Mouse (Mus musculus) duodenum, adult 2 months (tissue): ENCODE measurements around the gene Olfr1026. TPM values are rescaled to one million over a fixed set of nuclear protein-coding genes. Genes with fewer than 3 reads are reported as not detected.

ENCODE experiments used
- polyA plus RNA-seq: library from polyadenylated mRNA; depleted of rRNA; stranded (reverse); fragments of >200 nt; gene quantifications from 2 replicates; pipeline ENCODE4 v1.2.3, GENCODE M21; 2012; ENCODE audit warnings: low replicate concordance; rRNA removed

Gene Olfr1026
- not detected in 2 replicates for polyA plus RNA-seq

GRCm38 (mm10) chr2:85921258-85921657 is at the start of gene Olfr1026:
Gene Olfr1026 (plus strand): TSS chr2:85921558.

DNA sequence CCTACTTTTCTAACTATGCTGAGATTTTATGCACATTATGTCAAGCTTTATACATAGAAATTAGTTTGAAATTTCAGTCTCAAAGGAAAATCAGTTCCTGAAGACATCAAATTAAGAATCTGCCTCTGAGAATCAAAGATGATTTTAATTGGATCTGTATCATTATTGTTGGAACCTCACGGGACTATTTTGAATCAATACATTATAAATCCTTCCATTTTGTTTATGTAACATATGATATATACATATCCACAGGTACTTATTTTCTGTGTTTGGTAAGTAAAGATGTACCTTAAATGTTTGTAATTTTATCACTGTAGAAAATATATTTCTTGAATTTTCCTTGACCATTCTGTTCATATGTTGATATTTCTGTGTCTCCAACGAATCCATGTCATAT is 36.0 kb upstream of the Olfr1026 start, which contains the start of gene Olfr1023:
Gene Olfr1023, plus strand, starts transcription at position 301 of the 400 bp plus-strand sequence.

GRCm38 (mm10) chr2:85904952-85905351 is 16.4 kb upstream of the Olfr1026 start, which contains the start of gene Olfr1024:
Gene Olfr1024 (minus strand): TSS chr2:85905052.

GRCm38 (mm10) chr2:85914893-85915292 is 6.5 kb upstream of the Olfr1026 start, which contains the start of gene Olfr1025-ps1:
Gene Olfr1025-ps1 (plus strand): TSS chr2:85915193.

DNA sequence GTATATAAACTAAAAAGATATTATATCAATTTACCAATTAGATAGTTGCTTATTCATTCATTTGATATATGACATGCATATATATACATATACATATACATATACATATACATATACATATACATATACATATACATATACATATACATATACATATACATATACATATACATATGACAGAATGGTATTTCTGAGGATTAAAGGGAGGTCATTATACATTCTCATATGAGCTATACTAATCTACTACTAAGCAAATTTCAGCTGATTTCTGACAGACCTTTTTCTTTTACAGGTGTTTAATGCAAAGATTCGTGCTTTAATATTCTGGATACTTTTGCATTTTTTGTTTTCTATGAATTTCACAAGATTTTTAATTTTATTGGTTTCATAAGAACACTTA is 28.8 kb downstream of the Olfr1026 start, which contains the start of gene Olfr1028:
Gene Olfr1028, plus strand, starts transcription at position 301 of the 400 bp plus-strand sequence.

DNA sequence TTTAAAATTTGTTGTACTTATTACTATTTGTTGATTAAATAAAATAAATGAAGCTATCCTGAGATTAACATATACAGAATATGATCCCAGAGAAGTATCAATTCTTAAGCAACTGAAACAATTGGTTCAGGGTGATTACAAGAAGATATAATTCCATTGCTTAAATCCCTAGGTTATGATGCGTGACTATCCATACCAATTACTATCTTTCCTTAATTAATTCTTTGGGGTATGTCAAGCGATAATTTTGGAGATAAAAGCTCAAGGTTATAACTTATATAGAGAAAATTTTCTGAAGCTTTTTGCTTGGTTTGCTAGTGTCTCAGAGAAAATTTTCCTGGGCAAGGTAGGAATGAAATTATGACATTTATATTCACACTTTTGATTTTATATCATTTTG is 52.2 kb downstream of the Olfr1026 start, which contains the start of gene Olfr1029:
Gene Olfr1029, plus strand, starts transcription at position 301 of the 400 bp plus-strand sequence.

Other genes with a start within 250 kb of the Olfr1026 start
- not detected in 2 replicates for gene Olfr1006, start 242.8 kb upstream of the Olfr1026 start, polyA plus RNA-seq
- gene Olfr1008, start 232.1 kb upstream of the Olfr1026 start, polyA plus RNA-seq: not detected in 2 replicates
- gene Olfr1009, start 206.1 kb upstream of the Olfr1026 start, polyA plus RNA-seq: not detected in 2 replicates
- gene Olfr1012, start 158.8 kb upstream of the Olfr1026 start, polyA plus RNA-seq: not detected in 2 replicates
- not detected in 2 replicates for gene Olfr1013, start 154.5 kb upstream of the Olfr1026 start, polyA plus RNA-seq
- gene Olfr1014, start 148.8 kb upstream of the Olfr1026 start, polyA plus RNA-seq: not detected in 2 replicates
- not detected in 2 replicates for gene Olfr1015, start 139.5 kb upstream of the Olfr1026 start, polyA plus RNA-seq
- not detected in 2 replicates for gene Olfr1016, start 119.0 kb upstream of the Olfr1026 start, polyA plus RNA-seq
- not detected in 2 replicates for gene Olfr1018, start 103.1 kb upstream of the Olfr1026 start, polyA plus RNA-seq
- not detected in 2 replicates for gene Olfr1019, start 76.1 kb upstream of the Olfr1026 start, polyA plus RNA-seq
- gene Olfr1020, start 74.5 kb upstream of the Olfr1026 start, polyA plus RNA-seq: not detected in 2 replicates
- gene Olfr1022, start 53.0 kb upstream of the Olfr1026 start, polyA plus RNA-seq: not detected in 2 replicates
- gene Olfr1023, start 35.9 kb upstream of the Olfr1026 start, polyA plus RNA-seq: not detected in 2 replicates
- gene Olfr1024, start 16.5 kb upstream of the Olfr1026 start, polyA plus RNA-seq: not detected in 2 replicates
- not detected in 2 replicates for gene Olfr1025-ps1, start 6.4 kb upstream of the Olfr1026 start, polyA plus RNA-seq
- gene Olfr1028, start 28.9 kb downstream of the Olfr1026 start, polyA plus RNA-seq: not detected in 2 replicates
- gene Olfr1029, start 52.3 kb downstream of the Olfr1026 start, polyA plus RNA-seq: not detected in 2 replicates
- not detected in 2 replicates for gene Olfr1030, start 57.7 kb downstream of the Olfr1026 start, polyA plus RNA-seq
- gene Olfr1031, start 68.7 kb downstream of the Olfr1026 start, polyA plus RNA-seq: not detected in 2 replicates
- gene Olfr1032, start 84.0 kb downstream of the Olfr1026 start, polyA plus RNA-seq: not detected in 2 replicates
- 0.04 and 0.14 TPM in 2 replicates for gene Olfr1033, start 99.1 kb downstream of the Olfr1026 start, polyA plus RNA-seq
- not detected in 2 replicates for gene Olfr1034, start 124.3 kb downstream of the Olfr1026 start, polyA plus RNA-seq
- gene Olfr1036, start 152.4 kb downstream of the Olfr1026 start, polyA plus RNA-seq: not detected in 2 replicates
- not detected in 2 replicates for gene Olfr1037, start 165.8 kb downstream of the Olfr1026 start, polyA plus RNA-seq
- not detected in 2 replicates for gene Olfr1039, start 214.4 kb downstream of the Olfr1026 start, polyA plus RNA-seq
- not detected in 2 replicates for gene Olfr1040, start 225.2 kb downstream of the Olfr1026 start, polyA plus RNA-seq
- not detected in 2 replicates for gene Olfr1042, start 240.3 kb downstream of the Olfr1026 start, polyA plus RNA-seq
- gene Olfr1043, start 246.0 kb downstream of the Olfr1026 start, polyA plus RNA-seq: not detected in 2 replicates